Mouse (Mus musculus) liver, embryonic 15.5 days (tissue): Measurements from ENCODE around the gene Tmem214. TPM values are rescaled to one million over a fixed set of nuclear protein-coding genes. Genes with fewer than 3 reads are reported as not detected.

Experiments used
- ATAC-seq: fragments of 200-750 bp; cut with Nextera tagmentation; 2 replicates; pipeline ENCODE4 v1.8.0; 2017; ENCODE audit warnings: moderate number of reproducible peaks, mild to moderate bottlenecking, moderate library complexity; ENCODE audit not compliant: insufficient read depth
- H3K27ac ChIP-seq: fragments of 300-500 bp; sonication (generic); replicated peaks from 2 replicates; pipeline ENCODE4 v1.5.1; 2015; ENCODE audit warnings: mild to moderate bottlenecking, inconsistent platforms
- H3K27me3 ChIP-seq: fragments of 300-500 bp; sonication (generic); 2 replicates; pipeline ENCODE4 v1.6.1; 2015; ENCODE audit warnings: mild to moderate bottlenecking, inconsistent platforms
- H3K36me3 ChIP-seq: fragments of 300-500 bp; sonication (generic); replicated peaks from 2 replicates; pipeline ENCODE4 v1.6.1; 2015; ENCODE audit warnings: moderate library complexity, mild to moderate bottlenecking, inconsistent platforms
- H3K4me1 ChIP-seq: fragments of 300-500 bp; sonication (generic); replicated peaks from 2 replicates; pipeline ENCODE4 v1.6.1; 2015; ENCODE audit warnings: inconsistent platforms
- H3K4me2 ChIP-seq: fragments of 300-500 bp; sonication (generic); 2 replicates; pipeline ENCODE4 v1.6.1; 2015; ENCODE audit warnings: moderate library complexity, mild to moderate bottlenecking, inconsistent platforms
- H3K4me3 ChIP-seq: fragments of 300-500 bp; sonication (generic); replicated peaks from 2 replicates; pipeline ENCODE4 v1.5.1; 2015; ENCODE audit warnings: mild to moderate bottlenecking, inconsistent platforms
- H3K9ac ChIP-seq: fragments of 300-500 bp; sonication (generic); 2 replicates; pipeline ENCODE4 v1.6.1; 2015; ENCODE audit warnings: moderate library complexity, mild to moderate bottlenecking, inconsistent platforms
- H3K9me3 ChIP-seq: fragments of 300-500 bp; sonication (generic); replicated peaks from 2 replicates; pipeline ENCODE4 v1.6.1; 2016; ENCODE audit warnings: inconsistent platforms
- WGBS: fragments of 180-500 bp; shearing (Covaris S2); methylation state at CpG from one replicate; pipeline ENCODE4 v1.1.7; 2015; ENCODE audit warnings: mixed read lengths; ENCODE audit not compliant: insufficient replicate concordance; 5-methylcytosine and 5-hydroxymethylcytosine counted together
- polyA plus RNA-seq: library from polyadenylated mRNA; unstranded; fragments of >200 nt; fragmentation: Nextera tagmentation; extraction: Ambion mirVana; gene quantifications from 2 replicates; pipeline ENCODE4 v1.2.1, GENCODE M21; 2015

The Tmem214 gene
- polyA plus RNA-seq, 1 experiment from 2014 or later = 42.8 TPM

DNA sequence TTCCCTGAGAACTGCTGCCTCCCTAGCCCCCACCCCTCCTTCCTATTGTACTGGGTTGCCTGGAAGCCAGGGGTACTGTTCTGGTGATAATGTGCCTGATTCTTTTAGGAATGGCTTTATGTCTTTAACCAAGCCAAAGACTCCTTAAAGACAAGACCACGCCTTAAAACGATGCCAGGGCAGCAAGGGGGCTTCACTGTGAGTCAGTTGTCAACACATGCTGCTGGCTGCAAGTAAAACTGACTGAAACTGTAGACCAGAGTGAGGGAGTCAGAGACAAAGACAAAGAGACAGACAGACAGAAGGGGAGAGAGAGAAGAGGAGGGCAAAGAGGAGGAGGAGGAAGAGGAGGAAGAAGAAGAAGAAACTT lies 17.3 kb upstream of the Tmem214 start:
- no peaks in the 10 kb centered on the region for H3K36me3 ChIP-seq
- H3K4me3 ChIP-seq = no peak overlapping the region
- H3K4me2 ChIP-seq = no peak overlapping the region
- H3K4me1 ChIP-seq = 0 out of 2 replicates have a peak, but pooled peaks cover 4% of the 10 kb centered on the region
- no peak overlapping the region for H3K27ac ChIP-seq
- 49% methylated on average over 2 of the region's 2 CpGs for WGBS
- H3K9ac ChIP-seq = no peak overlapping the region
- ATAC-seq = no peak
- H3K27me3 ChIP-seq = peaks cover 3% of the 10 kb centered on the region; the same call in 1 of the 2 replicates
- H3K9me3 ChIP-seq = no peaks in the 10 kb centered on the region

DNA sequence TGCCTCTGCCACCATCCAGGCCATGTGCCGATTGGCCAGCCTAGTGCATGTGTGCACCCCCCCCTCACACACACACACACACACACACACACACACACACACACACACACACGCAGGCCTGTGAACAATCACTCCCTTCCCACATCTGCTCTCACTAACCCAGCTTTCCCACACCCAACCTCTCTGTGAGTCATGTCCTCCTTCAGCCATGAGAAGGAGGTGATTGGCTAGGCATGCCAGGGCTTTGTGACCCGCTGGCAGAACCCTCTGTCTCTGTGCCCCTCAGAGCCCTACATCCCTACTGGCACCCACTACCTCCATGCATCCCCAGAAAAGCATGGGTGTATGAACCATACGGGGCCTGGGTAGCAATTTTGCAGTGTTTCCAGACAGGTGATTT lies 14.3 kb upstream of the Tmem214 start:
- H3K9me3 ChIP-seq = no peaks in the 10 kb centered on the region
- no peak for ATAC-seq
- H3K27ac ChIP-seq = no peak overlapping the region
- H3K4me3 ChIP-seq = no peak overlapping the region
- no peak overlapping the region for H3K9ac ChIP-seq
- H3K4me1 ChIP-seq = 0 out of 2 replicates have a peak, but pooled peaks cover 4% of the 10 kb centered on the region
- no peaks in the 10 kb centered on the region for H3K36me3 ChIP-seq
- 62% methylated on average over 4 of the region's 4 CpGs for WGBS
- H3K4me2 ChIP-seq = no peak overlapping the region
- peaks cover 3% of the 10 kb centered on the region; the same call in 1 of the 2 replicates for H3K27me3 ChIP-seq

DNA sequence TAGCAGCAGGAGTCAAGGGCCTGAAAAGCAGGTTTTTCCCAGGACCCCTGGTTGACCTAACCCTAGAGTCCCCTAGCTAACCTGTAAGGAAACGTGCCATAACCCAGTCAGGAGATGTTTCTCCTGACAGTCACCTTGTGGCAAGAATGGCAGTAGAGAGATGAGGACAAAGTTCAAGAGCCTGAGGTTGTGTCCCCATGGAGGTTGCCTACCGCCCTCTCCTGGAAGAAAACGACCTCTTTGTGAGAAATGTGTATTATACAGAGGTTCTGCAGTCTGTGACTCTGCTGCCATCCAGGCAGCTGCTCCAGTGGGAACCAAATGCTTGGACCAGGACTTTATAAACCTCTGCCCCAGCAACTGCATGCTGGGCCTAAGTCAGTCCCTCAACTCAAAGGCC lies 12.1 kb upstream of the Tmem214 start:
- no peak for ATAC-seq
- peaks cover 3% of the 10 kb centered on the region; the same call in 1 of the 2 replicates for H3K27me3 ChIP-seq
- H3K4me3 ChIP-seq = no peak overlapping the region
- H3K27ac ChIP-seq = no peak overlapping the region
- 0 out of 2 replicates have a peak, but pooled peaks cover under 1% of the 10 kb centered on the region for H3K4me1 ChIP-seq
- H3K4me2 ChIP-seq = no peak overlapping the region
- 33% methylated on average over 3 of the region's 3 CpGs for WGBS
- no peaks in the 10 kb centered on the region for H3K9me3 ChIP-seq
- no peak overlapping the region for H3K9ac ChIP-seq
- H3K36me3 ChIP-seq = no peaks in the 10 kb centered on the region

DNA sequence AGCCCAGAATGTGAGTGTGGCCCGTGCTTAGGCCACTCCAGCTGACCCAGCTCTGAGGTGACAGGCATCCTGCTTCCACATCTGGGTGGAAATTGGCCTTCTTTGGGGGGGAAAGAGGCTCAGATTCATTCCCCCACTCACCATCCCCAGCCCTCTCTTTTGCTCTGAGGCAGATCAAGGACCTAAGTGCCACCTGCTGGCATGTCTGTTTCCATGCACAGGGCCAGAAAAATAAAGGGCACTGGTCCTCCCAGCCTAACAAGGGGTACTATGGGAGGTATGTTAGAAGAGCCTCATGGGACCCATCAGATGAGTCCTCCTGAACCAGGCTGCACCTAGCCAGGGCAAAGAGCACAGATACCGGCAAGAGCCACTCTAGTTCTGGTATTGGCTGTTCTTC lies 11.7 kb upstream of the Tmem214 start:
- Histone ChIP-seq H3K9ac (no peak overlapping the region), H3K4me1 (no peaks in the 10 kb centered on the region), H3K4me2 (no peak overlapping the region), H3K27me3 (peaks cover 3% of the 10 kb centered on the region; the same call in 1 of the 2 replicates), H3K4me3 (no peak overlapping the region), H3K9me3 (no peaks in the 10 kb centered on the region), H3K36me3 (no peaks in the 10 kb centered on the region), H3K27ac (no peak overlapping the region)
- ATAC-seq = no peak
- 73% methylated on average over 2 of the region's 2 CpGs for WGBS

DNA sequence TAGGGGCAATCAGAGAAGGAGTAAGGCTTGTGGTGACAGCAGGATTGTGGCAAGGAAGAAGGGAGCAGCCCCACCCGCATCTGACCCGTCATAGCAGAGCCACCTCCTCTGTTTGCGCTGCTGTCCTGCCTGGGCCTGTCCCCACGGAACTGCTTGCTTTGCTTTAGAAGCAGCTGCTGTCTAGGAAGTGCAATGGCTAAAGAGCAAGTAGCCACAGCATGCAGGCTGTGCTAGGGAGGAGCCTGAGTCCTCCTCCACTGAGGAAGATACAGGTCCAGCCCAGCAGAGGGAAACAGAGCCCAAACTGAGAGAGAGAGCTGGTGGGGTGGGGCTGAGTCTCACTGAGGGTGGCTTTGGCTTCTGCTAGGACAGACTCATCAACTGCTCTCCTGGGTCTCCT lies 4.0 kb upstream of the Tmem214 start:
- no peak overlapping the region for H3K4me2 ChIP-seq
- no peaks in the 10 kb centered on the region for H3K36me3 ChIP-seq
- 35% methylated on average over 4 of the region's 4 CpGs for WGBS
- H3K9me3 ChIP-seq = no peaks in the 10 kb centered on the region
- H3K27me3 ChIP-seq = no peaks in the 10 kb centered on the region
- 0 out of 2 replicates have a peak, but pooled peaks have one; percentile 26 for ATAC-seq
- peaks cover under 1% of the 10 kb centered on the region for H3K4me1 ChIP-seq
- H3K27ac ChIP-seq = no peak overlapping the region
- H3K4me3 ChIP-seq = no peak overlapping the region
- no peak overlapping the region for H3K9ac ChIP-seq

DNA sequence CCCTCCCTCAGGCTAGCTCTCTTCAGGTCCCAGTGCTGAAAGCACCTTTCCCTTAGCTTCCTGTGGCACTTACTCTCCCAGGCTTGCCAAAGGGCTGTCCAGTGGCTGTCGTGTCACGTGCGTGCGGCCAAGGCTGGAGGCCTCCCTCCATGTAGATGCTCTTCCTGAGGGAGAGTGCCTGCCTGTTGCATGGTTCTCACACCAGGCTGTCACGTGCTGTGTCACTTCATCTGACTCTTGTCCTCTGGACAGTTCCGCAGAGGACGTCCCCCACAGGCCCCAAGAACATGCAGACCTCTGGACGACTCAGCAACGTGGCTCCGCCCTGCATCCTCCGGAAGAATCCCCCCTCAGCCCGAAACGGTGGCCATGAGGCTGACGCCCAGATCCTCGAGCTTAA lies 3.5 kb upstream of the Tmem214 start:
- no peaks in the 10 kb centered on the region for H3K27me3 ChIP-seq
- H3K4me2 ChIP-seq = no peak overlapping the region
- no peak overlapping the region for H3K4me3 ChIP-seq
- peaks cover 5% of the 10 kb centered on the region for H3K4me1 ChIP-seq
- no peak for ATAC-seq
- 37% methylated on average over 15 of the region's 15 CpGs for WGBS
- H3K27ac ChIP-seq = no peak overlapping the region
- H3K9ac ChIP-seq = no peak overlapping the region
- H3K36me3 ChIP-seq = no peaks in the 10 kb centered on the region
- H3K9me3 ChIP-seq = no peaks in the 10 kb centered on the region

DNA sequence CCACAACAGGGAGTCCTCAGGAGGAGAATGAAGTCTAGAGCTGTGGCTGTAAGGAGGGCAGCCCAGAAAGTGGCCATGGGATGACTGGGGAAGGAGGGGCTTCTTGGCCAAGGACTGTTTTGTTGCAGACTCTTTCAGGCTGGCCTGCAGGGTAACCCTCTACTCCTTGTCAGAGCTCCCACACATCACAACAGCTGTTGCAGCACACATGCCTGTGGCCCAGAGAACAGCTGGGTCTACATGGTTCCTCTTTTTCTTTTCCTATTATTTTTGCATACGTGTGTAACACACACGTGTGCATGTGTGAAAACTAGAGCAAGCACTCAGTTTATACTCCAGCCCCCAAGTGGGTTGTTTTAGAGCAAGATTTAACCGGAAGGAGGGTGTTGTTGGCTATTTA lies 941 bp upstream of the Tmem214 start:
- Histone ChIP-seq H3K9me3 (no peaks in the 10 kb centered on the region), H3K27ac (no peak overlapping the region), H3K36me3 (peaks cover 9% of the 10 kb centered on the region), H3K4me3 (no peak overlapping the region), H3K9ac (no peak overlapping the region), H3K4me2 (no peak overlapping the region), H3K4me1 (peaks cover 24% of the 10 kb centered on the region), H3K27me3 (no peaks in the 10 kb centered on the region)
- no peak for ATAC-seq
- 36% methylated on average over 3 of the region's 3 CpGs for WGBS

DNA sequence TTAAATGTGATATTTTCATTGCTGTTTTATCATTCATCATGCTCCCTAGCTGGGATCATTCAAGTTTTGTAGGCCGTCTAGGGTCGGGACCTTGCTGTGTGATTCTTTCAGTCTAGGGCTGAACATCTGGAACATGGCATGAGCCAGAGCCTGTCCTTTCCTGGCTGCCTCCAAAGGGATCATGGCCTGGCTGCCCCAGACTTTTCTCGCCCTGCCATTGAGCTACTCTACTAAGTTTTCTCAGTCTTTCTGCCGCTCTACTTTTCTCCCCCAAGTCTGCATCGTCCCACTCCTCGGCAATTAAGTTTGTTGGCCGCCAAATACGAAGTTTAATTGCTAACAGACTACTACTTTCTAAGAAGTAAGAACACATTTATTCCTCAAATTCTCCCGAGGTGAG lies 1.2 kb downstream of the Tmem214 start:
- WGBS = 23% methylated on average over 9 of the region's 9 CpGs
- Histone ChIP-seq H3K27ac (no peak overlapping the region; the same call in 1 of the 2 replicates), H3K27me3 (no peaks in the 10 kb centered on the region), H3K4me1 (peaks cover 24% of the 10 kb centered on the region), H3K36me3 (peaks cover 31% of the 10 kb centered on the region), H3K4me3 (peak overlapping the region; percentile 92), H3K9me3 (no peaks in the 10 kb centered on the region), H3K9ac (peak overlapping the region; percentile 94), H3K4me2 (peak overlapping the region; percentile 77)
- ATAC-seq = no peak

DNA sequence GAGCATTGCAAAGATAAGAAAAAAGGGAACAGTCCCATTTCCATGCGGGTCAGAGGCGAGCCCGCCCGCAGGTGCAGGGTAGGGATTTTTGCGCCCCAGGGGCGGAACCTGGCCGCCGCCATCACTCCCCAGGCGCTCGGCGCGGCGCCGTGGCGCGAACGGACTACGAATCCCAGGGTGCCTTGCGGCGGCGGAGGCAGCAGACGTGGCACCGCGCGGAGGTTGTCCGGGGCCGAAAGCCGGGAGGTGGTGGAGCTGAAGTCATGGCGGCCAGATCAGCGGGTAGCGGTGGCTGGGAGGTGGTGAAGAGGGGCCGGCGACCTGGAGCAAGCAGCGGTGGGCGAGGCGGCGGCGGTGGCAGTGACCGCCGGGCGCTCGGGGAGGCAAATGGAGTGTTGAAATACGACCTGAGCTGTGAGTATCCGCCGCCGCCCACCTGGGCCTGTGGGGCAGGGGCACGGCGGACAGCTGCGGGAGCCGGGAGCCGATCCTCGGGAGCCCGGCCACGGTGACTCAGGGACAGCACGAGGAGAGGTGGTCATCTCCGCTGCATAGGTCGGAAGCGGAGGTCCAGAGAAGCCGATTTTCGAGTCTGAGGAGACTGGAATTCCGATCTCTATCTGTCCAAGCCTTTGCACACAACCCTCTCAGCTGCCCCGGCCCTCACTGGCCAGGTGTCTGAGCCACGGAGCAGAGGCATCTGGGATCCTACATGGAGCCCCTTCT lies 1.8 kb downstream of the Tmem214 start:
- H3K4me3 ChIP-seq = peak overlapping the region; percentile 92
- WGBS = under 1% methylated on average over 63 of the region's 63 CpGs
- H3K9ac ChIP-seq = peak overlapping the region; percentile 94
- H3K36me3 ChIP-seq = peaks cover 36% of the 10 kb centered on the region
- peak overlapping the region; percentile 77 for H3K4me2 ChIP-seq
- H3K27me3 ChIP-seq = no peaks in the 10 kb centered on the region
- H3K9me3 ChIP-seq = no peaks in the 10 kb centered on the region
- peak overlapping the region; percentile 72 for H3K27ac ChIP-seq
- H3K4me1 ChIP-seq = peaks cover 24% of the 10 kb centered on the region
- peak; percentile 94 for ATAC-seq

DNA sequence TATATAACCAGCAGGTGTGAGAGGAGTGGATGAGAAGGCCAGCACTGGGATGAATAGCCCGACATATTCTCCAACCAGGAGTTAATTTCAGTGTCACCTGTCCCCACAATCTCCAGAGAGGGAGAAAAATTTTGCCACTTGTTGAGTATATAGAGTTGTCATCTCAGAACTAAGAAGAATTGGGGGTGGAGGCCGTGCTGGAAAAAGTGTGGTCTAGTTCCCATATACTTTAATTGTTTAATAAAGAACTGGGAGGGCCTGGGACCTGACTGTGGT lies 2.3 kb downstream of the Tmem214 start:
- H3K27ac ChIP-seq = peak overlapping the region; percentile 72; the same call in 1 of the 2 replicates
- H3K27me3 ChIP-seq = no peaks in the 10 kb centered on the region
- H3K4me3 ChIP-seq = peak overlapping the region; percentile 92
- no peaks in the 10 kb centered on the region for H3K9me3 ChIP-seq
- H3K4me2 ChIP-seq = peak overlapping the region; percentile 77
- WGBS = 9% methylated on average over 2 of the region's 2 CpGs
- ATAC-seq = no peak
- H3K4me1 ChIP-seq = peaks cover 24% of the 10 kb centered on the region
- peaks cover 41% of the 10 kb centered on the region for H3K36me3 ChIP-seq
- peak overlapping the region; percentile 94 for H3K9ac ChIP-seq

DNA sequence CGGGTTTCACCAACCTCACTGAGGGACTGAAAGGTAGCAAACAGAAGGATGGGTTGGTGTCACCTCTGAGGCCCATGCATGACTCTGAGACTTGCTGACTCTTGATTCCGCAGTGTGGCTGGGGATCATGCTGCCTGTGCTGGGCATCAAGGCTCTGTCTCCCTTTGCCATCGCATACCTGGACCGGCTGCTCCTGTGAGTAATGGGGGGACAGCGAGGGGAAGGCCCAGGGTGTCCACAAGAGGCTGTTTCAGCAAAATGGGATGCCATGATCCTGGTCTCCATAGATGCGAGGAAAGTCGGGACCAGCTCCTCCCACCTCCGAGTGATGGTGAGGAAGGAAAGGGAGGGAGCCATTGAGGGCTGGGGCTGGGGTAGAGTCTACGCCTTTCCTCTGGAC lies 4.8 kb downstream of the Tmem214 start:
- H3K9ac ChIP-seq = no peak overlapping the region
- no peak overlapping the region for H3K4me2 ChIP-seq
- peaks cover 24% of the 10 kb centered on the region for H3K4me1 ChIP-seq
- no peak for ATAC-seq
- H3K9me3 ChIP-seq = no peaks in the 10 kb centered on the region
- 85% methylated on average over 9 of the region's 9 CpGs for WGBS
- no peaks in the 10 kb centered on the region for H3K27me3 ChIP-seq
- no peak overlapping the region for H3K27ac ChIP-seq
- peaks cover 66% of the 10 kb centered on the region for H3K36me3 ChIP-seq
- no peak overlapping the region for H3K4me3 ChIP-seq

DNA sequence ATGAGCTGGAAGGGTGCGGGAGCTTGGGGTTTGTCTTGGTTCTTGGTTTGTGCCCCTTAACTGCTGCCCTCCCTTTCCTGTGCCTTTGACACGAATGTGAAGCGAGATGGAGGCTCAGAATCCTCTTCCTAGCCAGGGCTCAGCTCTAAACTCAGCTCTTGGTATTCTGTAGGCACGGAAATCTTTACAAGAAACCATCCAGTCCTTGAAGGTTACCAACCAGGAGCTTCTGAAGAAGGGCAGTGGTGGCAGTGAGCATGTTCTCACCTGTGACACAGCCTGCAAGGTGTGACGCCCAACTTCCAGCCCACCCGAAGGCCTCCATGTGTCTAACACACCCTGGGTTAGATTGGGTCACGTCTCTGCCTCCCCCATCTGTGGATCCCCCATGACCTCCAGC lies 6.6 kb downstream of the Tmem214 start:
- no peak overlapping the region for H3K4me3 ChIP-seq
- no peak overlapping the region for H3K9ac ChIP-seq
- no peak for ATAC-seq
- no peak overlapping the region for H3K27ac ChIP-seq
- no peaks in the 10 kb centered on the region for H3K27me3 ChIP-seq
- H3K36me3 ChIP-seq = peaks cover 69% of the 10 kb centered on the region
- peaks cover 19% of the 10 kb centered on the region for H3K4me1 ChIP-seq
- H3K9me3 ChIP-seq = no peaks in the 10 kb centered on the region
- 79% methylated on average over 7 of the region's 7 CpGs for WGBS
- no peak overlapping the region for H3K4me2 ChIP-seq
